Mouse (Mus musculus): ENCODE data around the gene Jmjd1c. TPM values are rescaled to one million over a fixed set of nuclear protein-coding genes. Genes with fewer than 3 reads are reported as not detected.
A peak's percentile ranks its signal among the peaks of the same experiment; 100 is the strongest.

Jmjd1c gene
- total and polyA plus RNA-seq, 2 experiments from 2014 or later: 45.1 to 63.8 TPM

DNA sequence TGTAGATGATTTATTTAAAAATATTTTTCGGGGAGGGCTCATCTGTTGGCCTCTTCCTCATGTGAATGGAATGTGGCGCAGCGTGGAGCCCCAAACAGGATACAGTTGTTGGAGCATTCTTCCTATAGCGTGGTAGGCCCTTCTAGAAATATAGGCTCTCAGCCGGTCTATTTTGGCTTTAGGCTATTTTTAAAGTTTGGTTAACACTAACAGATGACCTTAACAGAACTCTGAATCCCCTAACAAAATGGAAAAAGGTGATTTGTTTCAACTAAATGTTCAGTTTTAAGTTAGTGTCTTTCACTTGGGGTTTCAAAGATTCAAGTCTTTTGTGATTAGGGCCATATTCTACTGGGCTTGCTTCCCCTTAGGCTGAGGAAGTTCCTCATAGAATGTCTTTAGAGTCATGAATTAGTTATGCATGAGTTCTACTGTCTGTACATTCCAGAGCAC lies 91.1 kb downstream of the Jmjd1c start:
- TF ChIP-seq CTCF (IDR thresholded peaks at IDR 0.05): no peak
- peak overlapping the region; percentile 14; the same call in 1 of the 2 replicates for H3K27ac ChIP-seq (ENCODE audit: low read depth, low read length)

DNA sequence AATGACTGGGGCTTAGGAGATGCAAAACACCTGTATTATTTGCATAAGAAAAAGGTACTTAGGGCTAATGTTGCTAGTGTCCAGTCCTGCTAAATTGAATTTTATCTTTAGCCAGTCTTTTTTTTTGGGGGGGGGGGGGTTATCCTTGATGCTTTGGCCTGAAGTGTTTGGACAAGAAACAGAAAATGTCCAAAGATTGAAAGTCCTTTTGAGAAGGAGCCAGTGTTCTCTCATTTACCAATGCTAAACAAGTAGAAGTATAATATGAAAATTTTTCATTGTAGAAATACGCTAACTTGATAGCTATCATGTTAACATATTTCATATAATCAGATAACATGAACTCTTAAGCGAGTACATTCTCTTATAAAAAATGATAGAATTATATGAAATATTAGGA lies 92.0 kb downstream of the Jmjd1c start:
- no peaks in the 10 kb centered on the region for H3K9me3 ChIP-seq (ENCODE audit: low read length)
- DNase-seq (ENCODE audit: low spot score) (no peak), ATAC-seq (ENCODE audit: low FRiP score) (no peak)
- WGBS: 83% methylated on average over 2 of the region's 2 CpGs
- TF ChIP-seq CTCF (IDR thresholded peaks at IDR 0.05): no peak
- H3K27me3 ChIP-seq (ENCODE audit: insufficient read depth, low read length): no peaks in the 10 kb centered on the region
- no peak overlapping the region for H3K9ac ChIP-seq (replicated peaks; ENCODE audit: low read length, poor library complexity, severe bottlenecking)
- peak overlapping the region; percentile 63 for H3K4me2 ChIP-seq (ENCODE audit: low read depth, low read length, poor library complexity, severe bottlenecking)
- peak overlapping the region; percentile 44 for H3K4me3 ChIP-seq (ENCODE audit: low read depth, low read length)
- H3K27ac ChIP-seq (ENCODE audit: low read depth, low read length): no peak overlapping the region
- no peaks in the 10 kb centered on the region for H3K36me3 ChIP-seq (ENCODE audit: insufficient read depth, low read length)
- peaks cover 4% of the 10 kb centered on the region; the same call in 1 of the 2 replicates for H3K4me1 ChIP-seq (ENCODE audit: insufficient read depth, low read length)

More for the DNA sequence above, 91.1 kb downstream of the Jmjd1c start:
- no peaks in the 10 kb centered on the region for H3K27me3 ChIP-seq (ENCODE audit: insufficient read depth, low read length)
- H3K36me3 ChIP-seq (ENCODE audit: insufficient read depth, low read length): no peaks in the 10 kb centered on the region
- peak overlapping the region; percentile 63 for H3K4me2 ChIP-seq (ENCODE audit: low read depth, low read length, poor library complexity, severe bottlenecking)
- ATAC-seq (ENCODE audit: low FRiP score) (no peak), DNase-seq (ENCODE audit: low spot score) (peak; percentile 16)
- WGBS: 14% methylated on average over 5 of the region's 5 CpGs
- H3K4me1 ChIP-seq (ENCODE audit: insufficient read depth, low read length): peaks cover 4% of the 10 kb centered on the region; the same call in 1 of the 2 replicates
- no peaks in the 10 kb centered on the region for H3K9me3 ChIP-seq (ENCODE audit: low read length)
- peak overlapping the region; percentile 44 for H3K4me3 ChIP-seq (ENCODE audit: low read depth, low read length)
- H3K9ac ChIP-seq (replicated peaks; ENCODE audit: low read length, poor library complexity, severe bottlenecking): no peak overlapping the region; the same call in 1 of the 2 replicates

DNA sequence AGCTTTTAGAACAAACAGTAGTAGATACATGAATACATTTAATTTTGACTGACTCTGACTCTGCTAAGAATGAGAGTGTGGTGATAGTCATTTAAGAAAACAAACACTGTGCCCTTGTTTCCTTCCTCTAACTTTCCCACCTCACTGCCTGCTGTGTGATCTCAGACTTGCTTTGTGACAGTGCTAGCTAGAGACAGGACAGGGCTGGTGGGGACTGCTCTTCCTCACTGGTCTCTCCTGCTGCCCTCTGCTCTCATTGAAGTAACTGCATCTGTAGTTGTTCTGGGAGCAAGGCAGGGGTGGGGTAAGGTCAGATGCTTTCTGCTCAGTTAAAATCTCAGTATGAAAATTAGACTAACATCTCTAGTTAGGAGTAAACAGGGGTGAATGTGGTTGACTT lies 93.1 kb downstream of the Jmjd1c start:
- DNase-seq (ENCODE audit: low spot score) (no peak), ATAC-seq (ENCODE audit: low FRiP score) (no peak)
- no peaks in the 10 kb centered on the region for H3K27me3 ChIP-seq (ENCODE audit: insufficient read depth, low read length)
- no peaks in the 10 kb centered on the region for H3K36me3 ChIP-seq (ENCODE audit: insufficient read depth, low read length)
- H3K27ac ChIP-seq (ENCODE audit: low read depth, low read length): no peak overlapping the region
- TF ChIP-seq CTCF (IDR thresholded peaks at IDR 0.05): no peak
- H3K9me3 ChIP-seq (ENCODE audit: low read length): no peaks in the 10 kb centered on the region
- no peak overlapping the region; the same call in 1 of the 2 replicates for H3K4me2 ChIP-seq (ENCODE audit: low read depth, low read length, poor library complexity, severe bottlenecking)
- H3K4me3 ChIP-seq (ENCODE audit: low read depth, low read length): no peak overlapping the region
- peaks cover 4% of the 10 kb centered on the region; the same call in 1 of the 2 replicates for H3K4me1 ChIP-seq (ENCODE audit: insufficient read depth, low read length)
- H3K9ac ChIP-seq (replicated peaks; ENCODE audit: low read length, poor library complexity, severe bottlenecking): no peak overlapping the region

DNA sequence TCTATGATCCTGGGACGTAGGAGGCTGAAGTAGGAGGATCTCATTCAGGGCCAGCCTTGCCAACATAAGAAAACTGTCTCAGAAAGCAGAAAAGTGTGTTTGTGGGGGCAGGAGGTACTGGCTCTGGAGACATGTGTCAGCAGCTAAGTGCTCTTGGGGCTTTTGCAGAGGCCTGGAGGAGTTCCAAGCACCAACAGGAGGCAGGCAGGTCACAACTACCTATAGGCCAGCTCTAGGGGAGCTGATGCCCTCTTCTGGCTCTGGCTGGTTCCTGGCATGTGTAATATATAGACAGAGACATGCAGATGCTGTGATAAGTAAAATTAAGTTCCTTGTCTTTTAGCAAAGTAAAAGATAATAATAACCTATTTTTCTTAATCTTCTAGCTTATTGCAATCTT lies 94.3 kb downstream of the Jmjd1c start:
- DNase-seq (ENCODE audit: low spot score) (no peak), ATAC-seq (ENCODE audit: low FRiP score) (no peak)
- 74% methylated on average over 1 of the region's 1 CpGs for WGBS
- Histone ChIP-seq H3K4me3 (ENCODE audit: low read depth, low read length) (no peak overlapping the region), H3K36me3 (ENCODE audit: insufficient read depth, low read length) (no peaks in the 10 kb centered on the region), H3K9ac (replicated peaks; ENCODE audit: low read length, poor library complexity, severe bottlenecking) (no peak overlapping the region), H3K9me3 (ENCODE audit: low read length) (no peaks in the 10 kb centered on the region), H3K27me3 (ENCODE audit: insufficient read depth, low read length) (no peaks in the 10 kb centered on the region), H3K4me1 (ENCODE audit: insufficient read depth, low read length) (peaks cover 4% of the 10 kb centered on the region; the same call in 1 of the 2 replicates), H3K4me2 (ENCODE audit: low read depth, low read length, poor library complexity, severe bottlenecking) (no peak overlapping the region), H3K27ac (ENCODE audit: low read depth, low read length) (no peak overlapping the region)
- peak; percentile 21 for TF ChIP-seq CTCF (IDR thresholded peaks at IDR 0.05)

DNA sequence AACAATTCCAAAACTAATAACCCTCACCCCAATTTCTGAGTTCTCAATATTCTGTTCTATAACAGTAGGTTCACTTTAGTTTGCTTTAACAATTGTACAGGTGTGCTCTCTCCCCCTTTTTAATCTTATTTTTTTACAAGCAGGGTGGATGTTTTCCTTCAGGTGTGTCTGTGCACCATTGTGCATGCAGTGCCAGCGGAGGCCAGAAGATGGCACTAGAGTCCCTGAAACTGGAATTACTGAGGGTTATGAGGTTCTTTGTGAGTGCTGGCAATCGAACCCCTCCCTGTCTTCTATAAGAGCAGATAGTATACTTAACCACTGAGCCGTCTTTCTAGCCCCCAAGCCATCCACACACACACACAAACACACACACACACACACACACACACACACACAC lies 96.4 kb downstream of the Jmjd1c start:
- 100% methylated on average over 3 of the region's 3 CpGs for WGBS
- TF ChIP-seq CTCF (IDR thresholded peaks at IDR 0.05): peak; percentile 60

DNA sequence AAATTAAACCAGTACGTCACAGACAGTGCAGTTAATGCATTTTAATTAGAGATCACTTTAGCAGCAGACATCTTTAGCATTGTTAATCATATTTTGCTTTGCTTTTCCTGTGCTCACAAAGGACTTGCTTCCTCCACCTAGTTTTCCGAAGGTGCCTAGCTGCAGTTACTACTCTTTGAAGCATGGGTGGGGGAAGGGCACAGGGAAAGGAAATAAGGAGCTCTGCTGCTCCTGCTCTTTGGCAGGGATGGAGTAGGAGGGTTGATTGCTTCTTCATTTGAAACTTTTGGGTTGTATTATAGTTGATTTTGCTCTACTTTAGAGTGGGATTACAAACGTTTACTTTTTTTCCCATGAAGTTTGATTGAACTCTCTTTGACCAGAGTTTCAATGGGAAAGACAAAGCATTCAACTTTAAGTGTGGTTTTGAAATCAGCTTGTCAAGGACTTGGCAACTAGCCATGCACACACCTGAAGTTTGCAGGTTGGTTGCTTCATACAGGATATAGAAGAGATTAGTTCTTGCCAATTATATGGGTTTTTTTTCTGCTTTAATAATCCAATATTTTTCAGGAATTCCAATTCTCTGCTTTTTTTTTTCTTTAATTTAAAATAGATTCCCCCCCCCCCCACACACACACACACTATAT lies 97.2 kb downstream of the Jmjd1c start:
- H3K27me3 ChIP-seq (ENCODE audit: insufficient read depth, low read length): no peaks in the 10 kb centered on the region
- ATAC-seq (ENCODE audit: low FRiP score) (no peak), DNase-seq (ENCODE audit: low spot score) (no peak)
- H3K4me3 ChIP-seq (ENCODE audit: low read depth, low read length): no peak overlapping the region
- no peak overlapping the region for H3K9ac ChIP-seq (replicated peaks; ENCODE audit: low read length, poor library complexity, severe bottlenecking)
- TF ChIP-seq CTCF (IDR thresholded peaks at IDR 0.05): no peak
- H3K4me1 ChIP-seq (ENCODE audit: insufficient read depth, low read length): peaks cover 4% of the 10 kb centered on the region; the same call in 1 of the 2 replicates
- WGBS: 44% methylated on average over 3 of the region's 3 CpGs
- H3K4me2 ChIP-seq (ENCODE audit: low read depth, low read length, poor library complexity, severe bottlenecking): no peak overlapping the region
- no peaks in the 10 kb centered on the region for H3K36me3 ChIP-seq (ENCODE audit: insufficient read depth, low read length)
- H3K9me3 ChIP-seq (ENCODE audit: low read length): no peaks in the 10 kb centered on the region
- no peak overlapping the region for H3K27ac ChIP-seq (ENCODE audit: low read depth, low read length)

More for the DNA sequence above, 96.4 kb downstream of the Jmjd1c start:
- H3K4me3 ChIP-seq (ENCODE audit: low read depth, low read length): no peak overlapping the region
- no peaks in the 10 kb centered on the region for H3K36me3 ChIP-seq (ENCODE audit: insufficient read depth, low read length)
- no peaks in the 10 kb centered on the region for H3K27me3 ChIP-seq (ENCODE audit: insufficient read depth, low read length)
- peaks cover 4% of the 10 kb centered on the region; the same call in 1 of the 2 replicates for H3K4me1 ChIP-seq (ENCODE audit: insufficient read depth, low read length)
- H3K27ac ChIP-seq (ENCODE audit: low read depth, low read length): no peak overlapping the region
- no peak overlapping the region for H3K4me2 ChIP-seq (ENCODE audit: low read depth, low read length, poor library complexity, severe bottlenecking)
- ATAC-seq (ENCODE audit: low FRiP score): no peak
- DNase-seq (ENCODE audit: low spot score): no peak
- H3K9ac ChIP-seq (replicated peaks; ENCODE audit: low read length, poor library complexity, severe bottlenecking): no peak overlapping the region
- no peaks in the 10 kb centered on the region for H3K9me3 ChIP-seq (ENCODE audit: low read length)

All from midbrain, postnatal 0 days (tissue).